Mouse (Mus musculus): ENCODE results near the gene Slc34a3. TPM values are rescaled to one million over a fixed set of nuclear protein-coding genes. Genes with fewer than 3 reads are reported as not detected.

Slc34a3 gene
- total and polyA plus RNA-seq, 3 experiments: not detected

- no peaks in the 10 kb centered on the region for H3K27me3 ChIP-seq (replicated peaks)
- no peak for TF ChIP-seq RAD21 (IDR thresholded peaks at IDR 0.05; ENCODE audit: low read depth, low read length)
- TF ChIP-seq CHD1 (IDR thresholded peaks at IDR 0.05; ENCODE audit: low read depth, low read length): no peak
- no peak for TF ChIP-seq EP300 (IDR thresholded peaks at IDR 0.05; ENCODE audit: low read length)
- no peak for TF ChIP-seq MAX (IDR thresholded peaks at IDR 0.05; ENCODE audit: low read length)
- no peak for TF ChIP-seq JUN (IDR thresholded peaks at IDR 0.05; ENCODE audit: insufficient read depth, low read depth, low read length)
- no peak for TF ChIP-seq MAZ (IDR thresholded peaks at IDR 0.05; ENCODE audit: low read depth, low read length)
- no peak for TF ChIP-seq NRF1 (IDR thresholded peaks at IDR 0.05; ENCODE audit: low read depth, low read length)
- TF ChIP-seq UBTF (IDR thresholded peaks at IDR 0.05; ENCODE audit: low read depth, low read length): no peak
- no peak for TF ChIP-seq BHLHE40 (IDR thresholded peaks at IDR 0.05; ENCODE audit: low read depth, low read length)
- no peak for TF ChIP-seq USF2 (conservative IDR thresholded peaks at IDR 0.05; ENCODE audit: low read depth, low read length)
- TF ChIP-seq MAFK (IDR thresholded peaks at IDR 0.05; ENCODE audit: insufficient replicate concordance, low read length): no peak
- no peak for TF ChIP-seq POLR2AphosphoS2 (IDR thresholded peaks at IDR 0.05; ENCODE audit: low read depth, low read length)
- H3K27ac ChIP-seq (ENCODE audit: insufficient read depth, low read depth): peak overlapping the region; percentile 96
- H3K9ac ChIP-seq (ENCODE audit: insufficient read depth, low read depth): peak overlapping the region; percentile 49; the same call in 1 of the 2 replicates
- in situ Hi-C loops (cut with MboI; ENCODE audit: low pct_ligation_motif_present, low pct_unique_long_range_greater_than_20kb, low sequenced_read_pairs) (no loop called here), dilution Hi-C loops (cut with MboI; ENCODE audit: extremely low pct_ligation_motif_present, extremely low pct_unique_long_range_greater_than_20kb, low sequenced_read_pairs) (no loop called here)
- H3K36me3 ChIP-seq (replicated peaks in 1 of 2; ENCODE audit: control insufficient read depth in 1 of 2, insufficient read depth in 1 of 2, low read length in 1 of 2): peaks cover 28 to 60% of the 10 kb centered on the region in 2 experiments
- H3K4me1 ChIP-seq (ENCODE audit: control insufficient read depth in 1 of 2, insufficient read depth in 2 of 2): peaks cover 14 to 36% of the 10 kb centered on the region in 2 experiments
- H3K4me3 ChIP-seq (replicated peaks in 1 of 3; ENCODE audit: low read depth in 2 of 3, low read length in 2 of 3, poor library complexity in 1 of 3): peak overlapping the region in 1 of 3 experiments; percentile 61
- peak overlapping the region; percentile 62 for H3K4me2 ChIP-seq (ENCODE audit: insufficient read depth, low read depth, poor library complexity, severe bottlenecking)
- H3K79me2 ChIP-seq (replicated peaks; ENCODE audit: control insufficient read depth, extremely low read depth, insufficient read depth, poor library complexity, severe bottlenecking): peaks cover 16% of the 10 kb centered on the region
- DNase-seq (ENCODE audit: extremely low read depth): no peak
- no peaks in the 10 kb centered on the region for H3K9me3 ChIP-seq (replicated peaks; ENCODE audit: low read length)
Observed at GRCm38 (mm10) chr2:25197191-25197590, 37.0 kb downstream of the Slc34a3 start.

- Histone ChIP-seq H3K9me3 (replicated peaks; ENCODE audit: low read length) (no peaks in the 10 kb centered on the region), H3K27me3 (replicated peaks) (no peaks in the 10 kb centered on the region), H3K4me2 (ENCODE audit: insufficient read depth, low read depth, poor library complexity, severe bottlenecking) (peak within 1 kb of the TSS; percentile 99), H3K4me3 (replicated peaks in 1 of 3; ENCODE audit: low read depth in 2 of 3, low read length in 2 of 3, poor library complexity in 1 of 3) (peak within 1 kb of the TSS; percentile 61 to 98 (median 83)), H3K79me2 (replicated peaks; ENCODE audit: control insufficient read depth, extremely low read depth, insufficient read depth, poor library complexity, severe bottlenecking) (peaks cover 16% of the 10 kb centered on the region), H3K4me1 (ENCODE audit: control insufficient read depth in 1 of 2, insufficient read depth in 2 of 2) (peaks cover 14 to 36% of the 10 kb centered on the region in 2 experiments), H3K36me3 (replicated peaks in 1 of 2; ENCODE audit: control insufficient read depth in 1 of 2, insufficient read depth in 1 of 2, low read length in 1 of 2) (peaks cover 23 to 57% of the 10 kb centered on the region in 2 experiments), H3K9ac (ENCODE audit: insufficient read depth, low read depth) (peak within 1 kb of the TSS; percentile 95), H3K27ac (ENCODE audit: insufficient read depth, low read depth) (peak within 1 kb of the TSS; percentile 98)
- TF ChIP-seq ZMIZ1 (IDR thresholded peaks at IDR 0.05; ENCODE audit: low read depth, low read length): no peak; the same call in 1 of the 2 replicates
- TF ChIP-seq MAZ (IDR thresholded peaks at IDR 0.05; ENCODE audit: low read depth, low read length): peak; percentile 53
- peak; percentile 72 for TF ChIP-seq ETS1 (conservative IDR thresholded peaks at IDR 0.05; ENCODE audit: low read depth, low read length)
- peak; percentile 32; the same call in 1 of the 2 replicates for TF ChIP-seq BHLHE40 (IDR thresholded peaks at IDR 0.05; ENCODE audit: low read depth, low read length)
- peak; percentile 28; the same call in 1 of the 2 replicates for TF ChIP-seq NELFE (IDR thresholded peaks at IDR 0.05; ENCODE audit: low read depth, low read length)
- TF ChIP-seq IRF4 (IDR thresholded peaks at IDR 0.05; ENCODE audit: low read depth, low read length): 0 out of 2 replicates have a peak, but pooled peaks have one; percentile 63
- TF ChIP-seq MAFK (IDR thresholded peaks at IDR 0.05; ENCODE audit: insufficient replicate concordance, low read length): no peak
- TF ChIP-seq POLR2A (IDR thresholded peaks at IDR 0.05; ENCODE audit: low read depth, low read length): peak; percentile 75
- peak; percentile 75 for TF ChIP-seq HCFC1 (IDR thresholded peaks at IDR 0.05; ENCODE audit: low read depth, low read length)
- TF ChIP-seq TCF12 (IDR thresholded peaks at IDR 0.05; ENCODE audit: low read depth, low read length): peak; percentile 61; the same call in 1 of the 2 replicates
- peak; percentile 88 for TF ChIP-seq NRF1 (IDR thresholded peaks at IDR 0.05; ENCODE audit: low read depth, low read length)
- TF ChIP-seq TBP (conservative IDR thresholded peaks at IDR 0.05; ENCODE audit: low read depth, low read length): 0 out of 2 replicates have a peak, but pooled peaks have one; percentile 54
- TF ChIP-seq CHD2 (IDR thresholded peaks at IDR 0.05; ENCODE audit: low read length): no peak
- TF ChIP-seq KAT2A (IDR thresholded peaks at IDR 0.05; ENCODE audit: insufficient replicate concordance, low read length): peak; percentile 57; the same call in 1 of the 2 replicates
- peak; percentile 96 for TF ChIP-seq ELF1 (IDR thresholded peaks at IDR 0.05; ENCODE audit: low read depth, low read length)
- dilution Hi-C loops (cut with MboI; ENCODE audit: extremely low pct_ligation_motif_present, extremely low pct_unique_long_range_greater_than_20kb, low sequenced_read_pairs) (no loop called here), in situ Hi-C loops (cut with MboI; ENCODE audit: low pct_ligation_motif_present, low pct_unique_long_range_greater_than_20kb, low sequenced_read_pairs) (no loop called here)
- DNase-seq (ENCODE audit: extremely low read depth): peak; percentile 99
Observed at GRCm38 (mm10) chr2:25196172-25196954, 37.8 kb downstream of the Slc34a3 start, which contains the start of gene Tor4a. Gene Tor4a (minus strand): TSS chr2:25196886.

Measured in CH12.LX (cell line).